Mouse (Mus musculus): Measurements from ENCODE around the gene Dctn1. TPM values are rescaled to one million over a fixed set of nuclear protein-coding genes. Genes with fewer than 3 reads are reported as not detected.

Dctn1 gene
- total and polyA plus RNA-seq, 2 experiments from 2014 or later, result 45.9 to 50.8 TPM

- DNase-seq (ENCODE audit: low spot score) (no peak), ATAC-seq (ENCODE audit: insufficient read depth, low read depth) (peak; percentile 34; the same call in 1 of the 2 replicates)
- Histone ChIP-seq H3K9ac (replicated peaks; ENCODE audit: low read depth, low read length) (no peak overlapping the region), H3K27me3 (ENCODE audit: control insufficient read depth, insufficient read depth, low read length) (peaks cover 27% of the 10 kb centered on the region), H3K27ac (ENCODE audit: low read depth) (no peak overlapping the region), H3K4me1 (ENCODE audit: control insufficient read depth, insufficient read depth) (0 out of 2 replicates have a peak, but pooled peaks cover 5% of the 10 kb centered on the region), H3K4me2 (ENCODE audit: low read depth, low read length) (no peak overlapping the region), H3K9me3 (replicated peaks; ENCODE audit: control insufficient read depth, low read length) (no peaks in the 10 kb centered on the region), H3K36me3 (replicated peaks; ENCODE audit: control insufficient read depth, insufficient read depth, low read length) (no peaks in the 10 kb centered on the region), H3K4me3 (ENCODE audit: low read depth, low read length) (no peak overlapping the region)
- 11% methylated on average over 9 of the region's 9 CpGs for WGBS
- TF ChIP-seq CTCF (IDR thresholded peaks at IDR 0.05; ENCODE audit: low read depth) (no peak), EP300 (IDR thresholded peaks at IDR 0.05; ENCODE audit: low read depth) (no peak)
These were observed 71.4 kb downstream of the Dctn1 start for GRCm38 (mm10) chr6:83237123-83237522.

GRCm38 (mm10) chr6:83244422-83245061 lies 78.8 kb downstream of the Dctn1 start:
- no peak overlapping the region for H3K9ac ChIP-seq (replicated peaks; ENCODE audit: low read depth, low read length)
- H3K27me3 ChIP-seq (ENCODE audit: control insufficient read depth, insufficient read depth, low read length), result 0 out of 2 replicates have a peak, but pooled peaks cover 6% of the 10 kb centered on the region
- no peaks in the 10 kb centered on the region for H3K9me3 ChIP-seq (replicated peaks; ENCODE audit: control insufficient read depth, low read length)
- no peak for ATAC-seq (ENCODE audit: insufficient read depth, low read depth)
- TF ChIP-seq EP300 (IDR thresholded peaks at IDR 0.05; ENCODE audit: low read depth), result no peak
- no peak for TF ChIP-seq CTCF (IDR thresholded peaks at IDR 0.05; ENCODE audit: low read depth)
- no peak overlapping the region for H3K4me2 ChIP-seq (ENCODE audit: low read depth, low read length)
- H3K27ac ChIP-seq (ENCODE audit: low read depth), result 0 out of 2 replicates have a peak overlapping the region, but pooled peaks have one; percentile 50
- no peak overlapping the region for H3K4me3 ChIP-seq (ENCODE audit: low read depth, low read length)
- no peak for DNase-seq (ENCODE audit: low spot score)
- H3K36me3 ChIP-seq (replicated peaks; ENCODE audit: control insufficient read depth, insufficient read depth, low read length), result no peaks in the 10 kb centered on the region
- peaks cover 18% of the 10 kb centered on the region for H3K4me1 ChIP-seq (ENCODE audit: control insufficient read depth, insufficient read depth)
- 55% methylated on average over 10 of the region's 10 CpGs for WGBS

- ATAC-seq (ENCODE audit: insufficient read depth, low read depth) (peak; percentile 53), DNase-seq (ENCODE audit: low spot score) (peak; percentile 62)
- Histone ChIP-seq H3K4me2 (ENCODE audit: low read depth, low read length) (no peak overlapping the region), H3K27ac (ENCODE audit: low read depth) (peak overlapping the region; percentile 50), H3K9ac (replicated peaks; ENCODE audit: low read depth, low read length) (no peak overlapping the region), H3K27me3 (ENCODE audit: control insufficient read depth, insufficient read depth, low read length) (0 out of 2 replicates have a peak, but pooled peaks cover 3% of the 10 kb centered on the region), H3K36me3 (replicated peaks; ENCODE audit: control insufficient read depth, insufficient read depth, low read length) (no peaks in the 10 kb centered on the region), H3K9me3 (replicated peaks; ENCODE audit: control insufficient read depth, low read length) (no peaks in the 10 kb centered on the region), H3K4me1 (ENCODE audit: control insufficient read depth, insufficient read depth) (peaks cover 20% of the 10 kb centered on the region), H3K4me3 (ENCODE audit: low read depth, low read length) (no peak overlapping the region)
- TF ChIP-seq EP300 (IDR thresholded peaks at IDR 0.05; ENCODE audit: low read depth), result no peak
- TF ChIP-seq CTCF (IDR thresholded peaks at IDR 0.05; ENCODE audit: low read depth), result no peak
- 21% methylated on average over 6 of the region's 6 CpGs for WGBS
These were observed 79.4 kb downstream of the Dctn1 start for GRCm38 (mm10) chr6:83245134-83245533.

GRCm38 (mm10) chr6:83245997-83246396 lies 80.3 kb downstream of the Dctn1 start:
- no peak for ATAC-seq (ENCODE audit: insufficient read depth, low read depth)
- Histone ChIP-seq H3K27me3 (ENCODE audit: control insufficient read depth, insufficient read depth, low read length) (no peaks in the 10 kb centered on the region), H3K4me1 (ENCODE audit: control insufficient read depth, insufficient read depth) (peaks cover 20% of the 10 kb centered on the region), H3K4me3 (ENCODE audit: low read depth, low read length) (no peak overlapping the region), H3K9ac (replicated peaks; ENCODE audit: low read depth, low read length) (no peak overlapping the region), H3K36me3 (replicated peaks; ENCODE audit: control insufficient read depth, insufficient read depth, low read length) (no peaks in the 10 kb centered on the region), H3K4me2 (ENCODE audit: low read depth, low read length) (no peak overlapping the region), H3K9me3 (replicated peaks; ENCODE audit: control insufficient read depth, low read length) (no peaks in the 10 kb centered on the region), H3K27ac (ENCODE audit: low read depth) (peak overlapping the region; percentile 50; the same call in 1 of the 2 replicates)
- TF ChIP-seq EP300 (IDR thresholded peaks at IDR 0.05; ENCODE audit: low read depth) (no peak), CTCF (IDR thresholded peaks at IDR 0.05; ENCODE audit: low read depth) (no peak)
- DNase-seq (ENCODE audit: low spot score), result no peak
- 100% methylated on average over 1 of the region's 1 CpGs for WGBS

GRCm38 (mm10) chr6:83246750-83247149 lies 81.0 kb downstream of the Dctn1 start:
- H3K36me3 ChIP-seq (replicated peaks; ENCODE audit: control insufficient read depth, insufficient read depth, low read length), result no peaks in the 10 kb centered on the region
- peaks cover 20% of the 10 kb centered on the region for H3K4me1 ChIP-seq (ENCODE audit: control insufficient read depth, insufficient read depth)
- H3K4me2 ChIP-seq (ENCODE audit: low read depth, low read length), result no peak overlapping the region
- no peak for DNase-seq (ENCODE audit: low spot score)
- H3K9ac ChIP-seq (replicated peaks; ENCODE audit: low read depth, low read length), result no peak overlapping the region
- H3K27me3 ChIP-seq (ENCODE audit: control insufficient read depth, insufficient read depth, low read length), result no peaks in the 10 kb centered on the region
- WGBS, result 95% methylated on average over 4 of the region's 4 CpGs
- no peaks in the 10 kb centered on the region for H3K9me3 ChIP-seq (replicated peaks; ENCODE audit: control insufficient read depth, low read length)
- ATAC-seq (ENCODE audit: insufficient read depth, low read depth), result no peak
- H3K27ac ChIP-seq (ENCODE audit: low read depth), result no peak overlapping the region
- H3K4me3 ChIP-seq (ENCODE audit: low read depth, low read length), result no peak overlapping the region
- TF ChIP-seq CTCF (IDR thresholded peaks at IDR 0.05; ENCODE audit: low read depth) (no peak), EP300 (IDR thresholded peaks at IDR 0.05; ENCODE audit: low read depth) (no peak)

GRCm38 (mm10) chr6:83247153-83247552 lies 81.4 kb downstream of the Dctn1 start:
- Histone ChIP-seq H3K36me3 (replicated peaks; ENCODE audit: control insufficient read depth, insufficient read depth, low read length) (no peaks in the 10 kb centered on the region), H3K4me2 (ENCODE audit: low read depth, low read length) (no peak overlapping the region), H3K9ac (replicated peaks; ENCODE audit: low read depth, low read length) (no peak overlapping the region), H3K4me3 (ENCODE audit: low read depth, low read length) (no peak overlapping the region), H3K27me3 (ENCODE audit: control insufficient read depth, insufficient read depth, low read length) (no peaks in the 10 kb centered on the region), H3K27ac (ENCODE audit: low read depth) (no peak overlapping the region), H3K4me1 (ENCODE audit: control insufficient read depth, insufficient read depth) (peaks cover 20% of the 10 kb centered on the region), H3K9me3 (replicated peaks; ENCODE audit: control insufficient read depth, low read length) (no peaks in the 10 kb centered on the region)
- ATAC-seq (ENCODE audit: insufficient read depth, low read depth), result no peak
- TF ChIP-seq CTCF (IDR thresholded peaks at IDR 0.05; ENCODE audit: low read depth), result no peak
- TF ChIP-seq EP300 (IDR thresholded peaks at IDR 0.05; ENCODE audit: low read depth), result no peak
- 90% methylated on average over 2 of the region's 2 CpGs for WGBS
- no peak for DNase-seq (ENCODE audit: low spot score)

Other genes starting within 250 kb of the Dctn1 start
- not detected in 2 replicates for gene Sema4f, start 226.2 kb upstream of the Dctn1 start, total RNA-seq (2014; rRNA removed; ENCODE audit: low replicate concordance)
- 0.04 TPM in 1 of 2 replicates, not detected in the other for gene Sema4f, start 226.2 kb upstream of the Dctn1 start, polyA plus RNA-seq (2015; fragmentation: Nextera tagmentation; extraction: Ambion mirVana)
- gene M1ap, start 219.0 kb upstream of the Dctn1 start, total RNA-seq (2014; rRNA removed; ENCODE audit: low replicate concordance), result 0.39 TPM in 1 of 2 replicates, not detected in the other
- gene M1ap, start 219.0 kb upstream of the Dctn1 start, polyA plus RNA-seq (2015; fragmentation: Nextera tagmentation; extraction: Ambion mirVana), result 0.59 and 0.75 TPM in 2 replicates
- gene Dok1, start 132.4 kb upstream of the Dctn1 start, total RNA-seq (2014; rRNA removed; ENCODE audit: low replicate concordance), result 9.2 and 11.5 TPM in 2 replicates
- 6.1 and 6.3 TPM in 2 replicates for gene Dok1, start 132.4 kb upstream of the Dctn1 start, polyA plus RNA-seq (2015; fragmentation: Nextera tagmentation; extraction: Ambion mirVana)
- 9.0 and 9.8 TPM in 2 replicates for gene Loxl3, start 131.7 kb upstream of the Dctn1 start, total RNA-seq (2014; rRNA removed; ENCODE audit: low replicate concordance)
- 3.8 and 4.3 TPM in 2 replicates for gene Loxl3, start 131.7 kb upstream of the Dctn1 start, polyA plus RNA-seq (2015; fragmentation: Nextera tagmentation; extraction: Ambion mirVana)
- gene Aup1, start 111.4 kb upstream of the Dctn1 start, total RNA-seq (2014; rRNA removed; ENCODE audit: low replicate concordance), result 156 and 219 TPM in 2 replicates
- gene Aup1, start 111.4 kb upstream of the Dctn1 start, polyA plus RNA-seq (2015; fragmentation: Nextera tagmentation; extraction: Ambion mirVana), result 104 and 108 TPM in 2 replicates
- 46.3 and 50.3 TPM in 2 replicates for gene Htra2, start 110.6 kb upstream of the Dctn1 start, total RNA-seq (2014; rRNA removed; ENCODE audit: low replicate concordance)
- gene Htra2, start 110.6 kb upstream of the Dctn1 start, polyA plus RNA-seq (2015; fragmentation: Nextera tagmentation; extraction: Ambion mirVana), result 55.4 and 61.9 TPM in 2 replicates
- gene Dqx1, start 108.1 kb upstream of the Dctn1 start, total RNA-seq (2014; rRNA removed; ENCODE audit: low replicate concordance), result not detected in 2 replicates
- gene Dqx1, start 108.1 kb upstream of the Dctn1 start, polyA plus RNA-seq (2015; fragmentation: Nextera tagmentation; extraction: Ambion mirVana), result 0.08 and 0.32 TPM in 2 replicates
- not detected in 2 replicates for gene Tlx2, start 95.6 kb upstream of the Dctn1 start, total RNA-seq (2014; rRNA removed; ENCODE audit: low replicate concordance)
- not detected in 2 replicates for gene Tlx2, start 95.6 kb upstream of the Dctn1 start, polyA plus RNA-seq (2015; fragmentation: Nextera tagmentation; extraction: Ambion mirVana)
- 12.1 and 14.8 TPM in 2 replicates for gene Pcgf1, start 88.1 kb upstream of the Dctn1 start, total RNA-seq (2014; rRNA removed; ENCODE audit: low replicate concordance)
- gene Pcgf1, start 88.1 kb upstream of the Dctn1 start, polyA plus RNA-seq (2015; fragmentation: Nextera tagmentation; extraction: Ambion mirVana), result 13.2 and 14.7 TPM in 2 replicates
- gene Lbx2, start 79.6 kb upstream of the Dctn1 start, total RNA-seq (2014; rRNA removed; ENCODE audit: low replicate concordance), result not detected in 2 replicates
- gene Lbx2, start 79.6 kb upstream of the Dctn1 start, polyA plus RNA-seq (2015; fragmentation: Nextera tagmentation; extraction: Ambion mirVana), result 0.59 and 0.64 TPM in 2 replicates
- gene Ccdc142, start 64.3 kb upstream of the Dctn1 start, total RNA-seq (2014; rRNA removed; ENCODE audit: low replicate concordance), result 0.11 and 0.97 TPM in 2 replicates
- 1.1 and 1.6 TPM in 2 replicates for gene Ccdc142, start 64.3 kb upstream of the Dctn1 start, polyA plus RNA-seq (2015; fragmentation: Nextera tagmentation; extraction: Ambion mirVana)
- 2.4 and 3.4 TPM in 2 replicates for gene Gm42688, start 64.3 kb upstream of the Dctn1 start, total RNA-seq (2014; rRNA removed; ENCODE audit: low replicate concordance)
- gene Gm42688, start 64.3 kb upstream of the Dctn1 start, polyA plus RNA-seq (2015; fragmentation: Nextera tagmentation; extraction: Ambion mirVana), result 1.1 and 1.4 TPM in 2 replicates
- gene Mrpl53, start 56.9 kb upstream of the Dctn1 start, total RNA-seq (2014; rRNA removed; ENCODE audit: low replicate concordance), result 87.9 and 156 TPM in 2 replicates
- gene Mrpl53, start 56.9 kb upstream of the Dctn1 start, polyA plus RNA-seq (2015; fragmentation: Nextera tagmentation; extraction: Ambion mirVana), result 242 and 247 TPM in 2 replicates
- gene Mogs, start 50.4 kb upstream of the Dctn1 start, total RNA-seq (2014; rRNA removed; ENCODE audit: low replicate concordance), result 27.5 and 28.1 TPM in 2 replicates
- gene Mogs, start 50.4 kb upstream of the Dctn1 start, polyA plus RNA-seq (2015; fragmentation: Nextera tagmentation; extraction: Ambion mirVana), result 7.9 and 9.4 TPM in 2 replicates
- gene Wbp1, start 44.4 kb upstream of the Dctn1 start, total RNA-seq (2014; rRNA removed; ENCODE audit: low replicate concordance), result 151 and 186 TPM in 2 replicates
- 97.5 and 98.1 TPM in 2 replicates for gene Wbp1, start 44.4 kb upstream of the Dctn1 start, polyA plus RNA-seq (2015; fragmentation: Nextera tagmentation; extraction: Ambion mirVana)
- 8.9 and 11.6 TPM in 2 replicates for gene Ino80b, start 40.5 kb upstream of the Dctn1 start, total RNA-seq (2014; rRNA removed; ENCODE audit: low replicate concordance)
- gene Ino80b, start 40.5 kb upstream of the Dctn1 start, polyA plus RNA-seq (2015; fragmentation: Nextera tagmentation; extraction: Ambion mirVana), result 5.5 and 6.8 TPM in 2 replicates
- 40.0 and 45.9 TPM in 2 replicates for gene Rtkn, start 30.5 kb upstream of the Dctn1 start, total RNA-seq (2014; rRNA removed; ENCODE audit: low replicate concordance)
- gene Rtkn, start 30.5 kb upstream of the Dctn1 start, polyA plus RNA-seq (2015; fragmentation: Nextera tagmentation; extraction: Ambion mirVana), result 12.5 and 13.0 TPM in 2 replicates
- 1.4 and 5.5 TPM in 2 replicates for gene Wdr54, start 9.5 kb upstream of the Dctn1 start, total RNA-seq (2014; rRNA removed; ENCODE audit: low replicate concordance)
- gene Wdr54, start 9.5 kb upstream of the Dctn1 start, polyA plus RNA-seq (2015; fragmentation: Nextera tagmentation; extraction: Ambion mirVana), result 0.96 and 1.1 TPM in 2 replicates
- gene 1700003E16Rik, start 9.5 kb upstream of the Dctn1 start, total RNA-seq (2014; rRNA removed; ENCODE audit: low replicate concordance), result 2.0 TPM in 1 of 2 replicates, not detected in the other
- 0.20 and 0.45 TPM in 2 replicates for gene 1700003E16Rik, start 9.5 kb upstream of the Dctn1 start, polyA plus RNA-seq (2015; fragmentation: Nextera tagmentation; extraction: Ambion mirVana)
- not detected in 2 replicates for gene Slc4a5, start 53.9 kb downstream of the Dctn1 start, total RNA-seq (2014; rRNA removed; ENCODE audit: low replicate concordance)
- gene Slc4a5, start 53.9 kb downstream of the Dctn1 start, polyA plus RNA-seq (2015; fragmentation: Nextera tagmentation; extraction: Ambion mirVana), result 0.03 TPM in 1 of 2 replicates, not detected in the other
- 3.6 and 4.7 TPM in 2 replicates for gene Mthfd2, start 160.0 kb downstream of the Dctn1 start, total RNA-seq (2014; rRNA removed; ENCODE audit: low replicate concordance)
- 8.5 and 8.9 TPM in 2 replicates for gene Mthfd2, start 160.0 kb downstream of the Dctn1 start, polyA plus RNA-seq (2015; fragmentation: Nextera tagmentation; extraction: Ambion mirVana)
- gene Mob1a, start 160.1 kb downstream of the Dctn1 start, total RNA-seq (2014; rRNA removed; ENCODE audit: low replicate concordance), result 33.8 and 35.0 TPM in 2 replicates
- 15.1 and 15.9 TPM in 2 replicates for gene Mob1a, start 160.1 kb downstream of the Dctn1 start, polyA plus RNA-seq (2015; fragmentation: Nextera tagmentation; extraction: Ambion mirVana)
- gene Bola3, start 183.2 kb downstream of the Dctn1 start, total RNA-seq (2014; rRNA removed; ENCODE audit: low replicate concordance), result 32.0 and 36.3 TPM in 2 replicates
- 492 and 553 TPM in 2 replicates for gene Bola3, start 183.2 kb downstream of the Dctn1 start, polyA plus RNA-seq (2015; fragmentation: Nextera tagmentation; extraction: Ambion mirVana)

Measured in heart, postnatal 0 days (tissue).